Mouse (Mus musculus) lung, postnatal 0 days (tissue): ENCODE results near the gene Plk2. TPM values are rescaled to one million over a fixed set of nuclear protein-coding genes. Genes with fewer than 3 reads are reported as not detected.
"Not testable (repeated sequence)": the region's sequence is repeated elsewhere in the genome, so short reads cannot be mapped to it uniquely, and the experiment has no call there.

Experiments used
- ATAC-seq: fragments of 200-750 bp; cut with Nextera tagmentation; 2 replicates; pipeline ENCODE4 v1.8.0; 2017; ENCODE audit warnings: moderate library complexity
- DNase-seq: peaks from one replicate; pipeline ENCODE4 v3.0.0-alpha.2; 2016; ENCODE audit warnings: low spot score
- H3K27ac ChIP-seq: fragments of 300-500 bp; sonication (generic); 2 replicates; pipeline ENCODE4 v1.5.1; 2014; ENCODE audit warnings: antibody characterized with exemption, mild to moderate bottlenecking, low read length, mixed read lengths
- H3K27me3 ChIP-seq: fragments of 300-500 bp; sonication (generic); replicated peaks from 2 replicates; pipeline ENCODE4 v1.6.1; 2014; ENCODE audit warnings: low read length, mixed read lengths; ENCODE audit not compliant: insufficient read depth
- H3K36me3 ChIP-seq: fragments of 300-500 bp; sonication (generic); 2 replicates; pipeline ENCODE4 v1.6.1; 2014; ENCODE audit warnings: low read length, mixed read lengths; ENCODE audit not compliant: insufficient read depth
- H3K4me1 ChIP-seq: fragments of 300-500 bp; sonication (generic); 2 replicates; pipeline ENCODE4 v1.6.1; 2014; ENCODE audit warnings: antibody characterized with exemption, low read depth, low read length, mixed read lengths; ENCODE audit not compliant: insufficient read depth
- H3K4me2 ChIP-seq: fragments of 300-500 bp; sonication (generic); replicated peaks from 2 replicates; pipeline ENCODE4 v1.6.1; 2014; ENCODE audit warnings: low read depth, mild to moderate bottlenecking, low read length, moderate library complexity, mixed read lengths
- H3K4me3 ChIP-seq: fragments of 300-500 bp; sonication (generic); 2 replicates; pipeline ENCODE4 v1.5.1; 2014; ENCODE audit warnings: low read depth, low read length
- H3K9ac ChIP-seq: fragments of 300-500 bp; sonication (generic); replicated peaks from 2 replicates; pipeline ENCODE4 v1.6.1; 2014; ENCODE audit warnings: low read depth, mild to moderate bottlenecking
- H3K9me3 ChIP-seq: fragments of 300-500 bp; sonication (generic); 2 replicates; pipeline ENCODE4 v1.6.1; 2016; ENCODE audit warnings: low read length, mixed read lengths
- CTCF ChIP-seq: IDR thresholded peaks from 2 replicates; pipeline ENCODE4 v1.5.1; 2016; ENCODE audit warnings: antibody characterized with exemption, mild to moderate bottlenecking
- EP300 ChIP-seq: IDR thresholded peaks from 2 replicates; pipeline ENCODE4 v1.6.1; 2016; ENCODE audit warnings: antibody characterized with exemption, mild to moderate bottlenecking, control low read depth
- whole genome bisulfite sequencing: fragments of 180-500 bp; shearing (Covaris S2); extraction: QIAGEN DNeasy Blood & Tissue Kit; methylation state at CpG from one replicate; pipeline ENCODE4 v1.1.7; 2014; 5-methylcytosine and 5-hydroxymethylcytosine counted together
- polyA plus RNA-seq: library from polyadenylated mRNA; unstranded; fragments of >200 nt; fragmentation: Nextera tagmentation; extraction: Ambion mirVana; gene quantifications from 2 replicates; pipeline ENCODE4 v1.2.1, GENCODE M21; 2015

Gene Plk2
- polyA plus RNA-seq, 1 experiment from 2014 or later, result 103 TPM

- H3K9ac ChIP-seq, result no peak overlapping the region
- no peak overlapping the region for H3K4me3 ChIP-seq
- DNase-seq (no peak), ATAC-seq (no peak)
- H3K27ac ChIP-seq, result no peak overlapping the region
- peaks cover 29% of the 10 kb centered on the region for H3K36me3 ChIP-seq
- H3K4me1 ChIP-seq, result no peaks in the 10 kb centered on the region
- no peaks in the 10 kb centered on the region for H3K27me3 ChIP-seq
- TF ChIP-seq CTCF, result no peak
- no peak for TF ChIP-seq EP300
- no peaks in the 10 kb centered on the region for H3K9me3 ChIP-seq
- no peak overlapping the region for H3K4me2 ChIP-seq
- 70% methylated on average over 2 of the region's 2 CpGs for WGBS
These were observed 7.0 kb downstream of the Plk2 start for GRCm38 (mm10) chr13:110401877-110402276.

- ATAC-seq (peak; percentile 78), DNase-seq (peak; percentile 50)
- TF ChIP-seq EP300 (no peak), CTCF (no peak; the same call in 1 of the 2 replicates)
- WGBS, result 56% methylated on average over 8 of the region's 8 CpGs
- H3K4me2 ChIP-seq, result no peak overlapping the region
- H3K36me3 ChIP-seq, result peaks cover 15% of the 10 kb centered on the region
- no peak overlapping the region for H3K4me3 ChIP-seq
- no peak overlapping the region for H3K27ac ChIP-seq
- H3K9ac ChIP-seq, result no peak overlapping the region
- no peaks in the 10 kb centered on the region for H3K4me1 ChIP-seq
- no peaks in the 10 kb centered on the region for H3K9me3 ChIP-seq
- no peaks in the 10 kb centered on the region for H3K27me3 ChIP-seq
These were observed 9.2 kb downstream of the Plk2 start for GRCm38 (mm10) chr13:110404059-110404458.

- not testable (repeated sequence) for H3K27ac ChIP-seq, H3K9me3 ChIP-seq, ATAC-seq, H3K36me3 ChIP-seq, H3K4me3 ChIP-seq, DNase-seq, H3K4me2 ChIP-seq, H3K9ac ChIP-seq, H3K27me3 ChIP-seq, H3K4me1 ChIP-seq
- WGBS, result 77% methylated on average over 5 of the region's 5 CpGs
These were observed 9.8 kb downstream of the Plk2 start for GRCm38 (mm10) chr13:110404686-110405085.

DNA sequence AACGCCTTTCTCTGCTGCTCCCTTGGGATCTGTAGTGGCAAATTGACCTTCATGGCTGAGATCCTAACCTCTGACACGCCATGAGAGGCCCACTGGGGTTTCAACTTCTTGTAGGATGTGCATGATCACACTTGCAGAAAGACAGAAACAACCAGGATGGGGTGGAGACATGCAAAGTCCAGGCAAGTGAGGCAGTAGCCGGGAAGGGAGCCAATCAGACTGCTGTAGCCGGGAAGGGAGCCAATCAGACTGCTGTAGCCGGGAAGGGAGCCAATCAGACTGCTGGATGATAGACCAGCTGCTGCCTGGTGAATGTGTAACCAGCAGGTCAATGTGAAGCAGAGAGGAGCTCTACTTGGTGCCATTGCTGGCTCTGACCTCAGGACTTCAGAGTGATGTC is 11.3 kb downstream of the Plk2 start:
- no peak for DNase-seq
- peak; percentile 34; the same call in 1 of the 2 replicates for ATAC-seq
- H3K27me3 ChIP-seq, result no peaks in the 10 kb centered on the region
- H3K36me3 ChIP-seq, result peaks cover 4% of the 10 kb centered on the region; the same call in 1 of the 2 replicates
- no peak overlapping the region for H3K9ac ChIP-seq
- no peaks in the 10 kb centered on the region for H3K9me3 ChIP-seq
- 79% methylated on average over 5 of the region's 5 CpGs for WGBS
- H3K4me2 ChIP-seq, result no peak overlapping the region
- H3K4me3 ChIP-seq, result no peak overlapping the region
- no peak for TF ChIP-seq CTCF
- TF ChIP-seq EP300, result no peak
- no peaks in the 10 kb centered on the region for H3K4me1 ChIP-seq
- H3K27ac ChIP-seq, result no peak overlapping the region

GRCm38 (mm10) chr13:110412572-110413209 is 17.8 kb downstream of the Plk2 start:
- Histone ChIP-seq H3K27ac (no peak overlapping the region), H3K4me3 (no peak overlapping the region), H3K27me3 (no peaks in the 10 kb centered on the region), H3K4me1 (no peaks in the 10 kb centered on the region), H3K9me3 (no peaks in the 10 kb centered on the region), H3K9ac (no peak overlapping the region), H3K4me2 (no peak overlapping the region), H3K36me3 (no peaks in the 10 kb centered on the region)
- TF ChIP-seq EP300 (no peak), CTCF (no peak)
- ATAC-seq, result no peak
- 68% methylated on average over 12 of the region's 12 CpGs for WGBS
- DNase-seq, result no peak

GRCm38 (mm10) chr13:110418656-110419055 is 23.8 kb downstream of the Plk2 start:
- H3K9ac ChIP-seq, result no peak overlapping the region
- no peaks in the 10 kb centered on the region for H3K27me3 ChIP-seq
- no peaks in the 10 kb centered on the region for H3K9me3 ChIP-seq
- H3K4me3 ChIP-seq, result no peak overlapping the region
- H3K27ac ChIP-seq, result no peak overlapping the region
- no peak for ATAC-seq
- no peaks in the 10 kb centered on the region for H3K36me3 ChIP-seq
- DNase-seq, result no peak
- 49% methylated on average over 5 of the region's 5 CpGs for WGBS
- TF ChIP-seq CTCF (no peak), EP300 (no peak)
- no peak overlapping the region for H3K4me2 ChIP-seq
- no peaks in the 10 kb centered on the region for H3K4me1 ChIP-seq

DNA sequence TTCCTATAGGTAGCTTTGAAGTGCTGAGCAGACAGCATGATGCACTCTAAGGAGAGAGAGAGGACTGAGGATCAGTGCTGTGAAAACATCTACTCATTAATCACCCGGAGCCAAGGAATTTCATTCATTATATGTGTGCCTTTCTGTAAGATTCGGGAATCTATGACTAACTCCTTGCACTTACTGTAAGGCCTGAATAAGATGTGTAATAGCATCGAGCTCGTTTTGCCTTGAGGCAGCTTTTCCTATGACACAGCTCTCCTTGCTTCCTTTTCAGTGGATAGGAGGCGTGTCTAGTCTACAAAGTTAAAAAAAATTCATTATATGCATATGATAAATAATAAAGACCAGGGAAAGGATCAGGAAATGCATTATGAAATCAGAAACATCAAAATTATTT is 24.8 kb downstream of the Plk2 start:
- H3K4me2 ChIP-seq, result no peak overlapping the region
- no peaks in the 10 kb centered on the region for H3K27me3 ChIP-seq
- H3K9me3 ChIP-seq, result no peaks in the 10 kb centered on the region
- ATAC-seq (no peak), DNase-seq (no peak)
- no peak overlapping the region for H3K27ac ChIP-seq
- H3K4me3 ChIP-seq, result no peak overlapping the region
- no peak overlapping the region for H3K9ac ChIP-seq
- WGBS, result 73% methylated on average over 5 of the region's 5 CpGs
- no peaks in the 10 kb centered on the region for H3K4me1 ChIP-seq
- no peaks in the 10 kb centered on the region for H3K36me3 ChIP-seq
- TF ChIP-seq CTCF (no peak), EP300 (no peak)
